Mouse (Mus musculus) thymus, adult 2 months (tissue): ENCODE results near the gene Ift88. TPM values are rescaled to one million over a fixed set of nuclear protein-coding genes. Genes with fewer than 3 reads are reported as not detected.

Source experiments
- DNase-seq: peaks from one replicate; pipeline ENCODE4 v3.0.0; 2021
- H3K27ac ChIP-seq: fragments of 200-500 bp; 2 replicates; pipeline ENCODE4 v1.5.1; 2012; ENCODE audit warnings: low read length, control low read depth; ENCODE audit not compliant: control insufficient read depth, insufficient read depth
- H3K27me3 ChIP-seq: fragments of 200-500 bp; 2 replicates; pipeline ENCODE4 v1.6.1; 2012; ENCODE audit warnings: mild to moderate bottlenecking, low read length, moderate library complexity, mixed read lengths; ENCODE audit not compliant: control insufficient read depth, insufficient read depth
- H3K36me3 ChIP-seq: fragments of 200-500 bp; 2 replicates; pipeline ENCODE4 v1.6.1; 2012; ENCODE audit warnings: mild to moderate bottlenecking, low read length, moderate library complexity; ENCODE audit not compliant: control insufficient read depth, insufficient read depth
- H3K4me1 ChIP-seq: fragments of 200-500 bp; replicated peaks from 2 replicates; pipeline ENCODE4 v1.6.1; 2012; ENCODE audit warnings: low read length; ENCODE audit not compliant: control insufficient read depth, insufficient read depth
- H3K4me3 ChIP-seq: fragments of 200-500 bp; 2 replicates; pipeline ENCODE4 v1.5.1; 2012; ENCODE audit warnings: mild to moderate bottlenecking, low read length, control low read depth, moderate library complexity; ENCODE audit not compliant: control insufficient read depth, insufficient read depth
- CTCF ChIP-seq: fragments of 200-500 bp; IDR thresholded peaks from 2 replicates; pipeline ENCODE4 v1.5.1; 2012; ENCODE audit warnings: mild to moderate bottlenecking, control low read depth, low read length, moderate library complexity, borderline replicate concordance; ENCODE audit not compliant: control insufficient read depth, poor library complexity, insufficient read depth; ENCODE audit errors: extremely low read depth
- POLR2A ChIP-seq: fragments of 200-500 bp; IDR thresholded peaks from 2 replicates; pipeline ENCODE4 v1.6.1; 2012; ENCODE audit warnings: mild to moderate bottlenecking, low read length, control low read depth, moderate library complexity; ENCODE audit not compliant: control insufficient read depth, poor library complexity, insufficient read depth; ENCODE audit errors: extremely low read depth
- WGBS: fragments of 180-500 bp; shearing (Covaris S2); methylation state at CpG from one replicate; pipeline ENCODE4 v1.1.7; 2018; 5-methylcytosine and 5-hydroxymethylcytosine counted together
- polyA plus RNA-seq: library from polyadenylated mRNA; depleted of rRNA; stranded (reverse); fragments of >200 nt; gene quantifications from 2 replicates; pipeline ENCODE4 v1.2.3, GENCODE M21; 2012

The Ift88 gene
- polyA plus RNA-seq, 1 experiment = 4.3 TPM

DNA sequence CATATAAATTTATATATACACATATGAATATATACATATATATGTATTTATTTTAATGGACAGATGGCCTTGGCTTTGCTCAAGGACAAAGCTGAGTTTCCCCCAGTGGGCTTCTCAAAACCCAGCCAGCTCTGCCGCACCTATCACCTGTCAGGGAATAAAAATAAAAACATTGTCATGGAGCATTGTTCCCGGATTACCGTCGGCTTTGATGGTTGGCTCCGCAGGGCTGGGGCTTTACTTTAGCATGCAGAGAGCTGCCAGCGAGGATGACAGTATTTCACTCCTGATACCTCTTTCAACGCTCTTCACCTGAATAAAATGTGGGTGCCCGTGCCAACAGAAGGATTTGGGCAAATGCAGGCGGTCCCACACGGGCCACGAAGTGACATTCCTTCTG lies 110.0 kb downstream of the Ift88 start:
- 95% methylated on average over 11 of the region's 11 CpGs for WGBS
- no peak overlapping the region for H3K4me3 ChIP-seq
- 0 out of 2 replicates have a peak, but pooled peaks cover 3% of the 10 kb centered on the region for H3K4me1 ChIP-seq
- no peak overlapping the region for H3K27ac ChIP-seq
- TF ChIP-seq POLR2A (no peak), CTCF (no peak)
- H3K27me3 ChIP-seq = no peaks in the 10 kb centered on the region
- no peak for DNase-seq
- no peaks in the 10 kb centered on the region for H3K36me3 ChIP-seq

DNA sequence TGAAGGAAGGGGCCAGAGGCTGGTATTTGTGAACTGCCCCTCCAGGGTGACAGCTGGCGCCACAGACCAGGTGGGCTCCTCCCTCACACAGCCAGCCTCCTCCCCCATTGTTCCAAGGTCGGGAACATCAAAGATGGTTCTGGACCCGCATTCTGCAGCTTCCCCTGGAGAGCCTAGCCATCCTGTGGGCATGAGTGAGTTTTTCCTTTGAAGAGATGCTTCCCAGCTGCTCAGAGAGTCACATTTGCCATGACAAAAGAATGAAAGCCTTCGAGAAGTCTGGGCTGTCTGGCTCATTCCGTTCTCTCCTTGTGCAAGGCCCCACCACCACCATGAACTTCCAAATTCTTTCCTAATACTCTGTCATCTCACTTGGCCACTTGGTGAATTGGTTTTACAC lies 110.5 kb downstream of the Ift88 start:
- Histone ChIP-seq H3K27me3 (no peaks in the 10 kb centered on the region), H3K27ac (no peak overlapping the region), H3K4me3 (no peak overlapping the region), H3K4me1 (0 out of 2 replicates have a peak, but pooled peaks cover 3% of the 10 kb centered on the region), H3K36me3 (no peaks in the 10 kb centered on the region)
- TF ChIP-seq CTCF (no peak), POLR2A (no peak)
- 77% methylated on average over 5 of the region's 5 CpGs for WGBS
- no peak for DNase-seq

DNA sequence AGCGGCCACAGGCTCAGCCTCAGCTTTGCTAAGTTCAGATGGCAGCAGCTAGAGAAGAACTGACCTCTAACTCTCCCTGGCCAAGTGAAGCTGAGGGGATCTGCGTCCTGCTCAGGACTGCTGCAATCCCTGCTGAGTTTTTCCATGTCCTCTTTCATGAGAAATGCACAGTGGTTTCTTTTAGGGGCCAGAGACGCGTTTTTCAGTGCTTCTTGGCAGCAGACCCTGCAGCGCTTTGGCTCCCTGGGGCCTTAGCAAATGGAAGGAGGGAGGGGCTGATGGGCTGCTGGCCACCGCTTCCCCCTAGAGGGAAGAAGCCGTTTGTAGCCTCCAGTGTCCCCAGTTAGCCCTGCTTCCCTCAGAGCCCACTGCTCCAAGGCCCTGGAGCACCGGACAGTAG lies 111.1 kb downstream of the Ift88 start:
- no peak overlapping the region for H3K27ac ChIP-seq
- H3K4me1 ChIP-seq = 0 out of 2 replicates have a peak, but pooled peaks cover 3% of the 10 kb centered on the region
- no peaks in the 10 kb centered on the region for H3K27me3 ChIP-seq
- no peak for TF ChIP-seq CTCF
- TF ChIP-seq POLR2A = no peak
- 72% methylated on average over 8 of the region's 8 CpGs for WGBS
- no peak overlapping the region for H3K4me3 ChIP-seq
- no peak for DNase-seq
- H3K36me3 ChIP-seq = no peaks in the 10 kb centered on the region

DNA sequence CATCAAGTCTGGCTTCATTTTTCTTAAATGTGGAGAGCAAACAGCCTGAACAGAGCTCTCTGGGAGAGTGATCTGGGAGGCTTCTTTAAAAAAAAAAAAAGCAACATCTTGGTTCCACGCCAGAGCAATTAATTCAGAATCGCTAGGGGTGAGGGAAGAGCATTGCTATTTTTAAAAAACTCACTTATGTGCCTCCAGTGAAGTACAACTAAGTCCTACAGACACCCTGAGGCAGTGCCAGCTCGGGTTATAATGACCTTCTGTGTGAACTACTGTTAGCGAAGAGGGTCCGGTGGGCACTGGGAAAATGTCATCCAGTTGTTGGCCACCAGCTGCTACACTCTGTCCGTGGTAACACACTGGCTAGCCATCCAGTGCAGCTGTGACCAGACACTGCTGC lies 111.8 kb downstream of the Ift88 start:
- DNase-seq = no peak
- Histone ChIP-seq H3K36me3 (no peaks in the 10 kb centered on the region), H3K4me1 (0 out of 2 replicates have a peak, but pooled peaks cover 3% of the 10 kb centered on the region), H3K27ac (no peak overlapping the region), H3K4me3 (no peak overlapping the region), H3K27me3 (no peaks in the 10 kb centered on the region)
- TF ChIP-seq POLR2A = no peak
- 70% methylated on average over 6 of the region's 6 CpGs for WGBS

DNA sequence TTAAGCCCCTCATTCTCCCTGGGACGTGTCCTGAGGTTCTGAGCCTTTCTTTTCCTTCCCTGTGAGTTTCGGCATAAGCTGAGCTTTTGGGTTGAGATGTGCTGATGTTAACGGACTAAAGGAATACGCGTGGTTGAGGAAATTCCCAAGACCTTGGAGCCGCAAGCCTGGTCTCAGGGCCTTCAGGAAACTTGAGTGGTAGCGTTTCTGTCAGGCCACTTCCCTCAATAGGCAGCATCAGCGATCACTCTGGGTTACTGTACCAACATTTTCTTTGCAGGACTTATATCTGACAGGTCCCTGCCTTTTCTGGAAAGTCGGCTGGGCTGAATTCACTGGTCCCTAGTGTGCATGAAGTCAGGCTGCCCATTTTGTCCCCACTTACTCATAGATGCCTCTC lies 113.0 kb downstream of the Ift88 start:
- Histone ChIP-seq H3K4me1 (0 out of 2 replicates have a peak, but pooled peaks cover 3% of the 10 kb centered on the region), H3K27ac (no peak overlapping the region), H3K36me3 (no peaks in the 10 kb centered on the region), H3K4me3 (no peak overlapping the region), H3K27me3 (no peaks in the 10 kb centered on the region)
- no peak for DNase-seq
- no peak for TF ChIP-seq POLR2A
- WGBS = 93% methylated on average over 9 of the region's 9 CpGs

- Histone ChIP-seq H3K4me1 (peaks cover 3% of the 10 kb centered on the region; the same call in 1 of the 2 replicates), H3K36me3 (no peaks in the 10 kb centered on the region), H3K27ac (no peak overlapping the region), H3K27me3 (no peaks in the 10 kb centered on the region), H3K4me3 (no peak overlapping the region)
- 43% methylated on average over 16 of the region's 16 CpGs for WGBS
- TF ChIP-seq CTCF (no peak), POLR2A (no peak)
- no peak for DNase-seq
Observed at GRCm38 (mm10) chr14:57537261-57538015, 113.6 kb downstream of the Ift88 start.

DNA sequence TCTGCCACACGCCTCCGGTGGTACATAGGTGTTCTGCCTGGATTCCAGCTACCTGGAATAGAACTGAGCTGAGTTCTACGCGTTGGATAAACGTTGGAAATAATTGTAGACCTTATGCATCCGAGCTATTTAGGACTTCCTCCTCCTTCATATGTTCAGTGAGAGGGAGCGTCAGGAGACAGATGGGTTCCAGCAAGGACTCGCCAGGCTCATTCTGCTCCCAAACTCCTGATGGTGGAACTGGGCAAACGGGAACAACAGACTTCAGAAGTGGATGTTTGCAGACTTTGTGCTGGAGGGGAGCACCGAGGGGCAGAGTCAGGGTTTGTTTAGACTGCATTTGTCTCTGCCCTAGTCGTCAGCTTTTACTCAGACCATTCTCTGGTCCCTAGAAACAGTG lies 116.8 kb downstream of the Ift88 start:
- Histone ChIP-seq H3K36me3 (no peaks in the 10 kb centered on the region), H3K4me3 (no peak overlapping the region), H3K27ac (no peak overlapping the region), H3K4me1 (peaks cover 3% of the 10 kb centered on the region; the same call in 1 of the 2 replicates), H3K27me3 (no peaks in the 10 kb centered on the region)
- no peak for DNase-seq
- TF ChIP-seq POLR2A (no peak), CTCF (no peak)
- WGBS = 90% methylated on average over 11 of the region's 11 CpGs
